Mouse (Mus musculus) layer of hippocampus, adult 2 months (tissue): ENCODE measurements at regions not wholly inside any gene's neighbourhood (a gene's known extent, or its start where the extent isn't known, plus 50 kb on each side); places are given as distances from the start of the nearest gene placed in this dataset.

ENCODE experiments used
- DNase-seq, 2 experiments: peaks; one replicate each; pipeline ENCODE4 v3.0.0; 2022; ENCODE audit warnings: low spot score in 2 of 2
- H3K27ac ChIP-seq: fragments of 200-600 bp; 2 replicates; pipeline ENCODE4 v1.8.1; 2022
- H3K4me3 ChIP-seq: fragments of 200-600 bp; 2 replicates; pipeline ENCODE4 v1.8.1; 2022; ENCODE audit warnings: mild to moderate bottlenecking
- CTCF ChIP-seq: fragments of 200-600 bp; conservative IDR thresholded peaks from 2 replicates; pipeline ENCODE4 v1.8.1; 2022; ENCODE audit warnings: antibody characterized with exemption, mild to moderate bottlenecking, moderate library complexity

- peak; percentile 22 to 41 for DNase-seq
- Histone ChIP-seq H3K4me3 (no peak overlapping the region), H3K27ac (no peak overlapping the region)
- no peak for TF ChIP-seq CTCF
These were observed 640.0 kb upstream of the Pcdh17 start for GRCm38 (mm10) chr14:83803412-83803811.
